ENCODE assay signal across 7 mouse cellular contexts in genomic region chr3:41565410-41565823, GRCm38 (mm10). TPM values are rescaled to one million over a fixed set of nuclear protein-coding genes. Genes with fewer than 3 reads are reported as not detected.
DNase-seq lines count a peak whose midpoint lies in the region; ATAC-seq lines count a peak whose summit lies in the region.

No protein-coding gene starts in this region.

- no peaks in the 10 kb centered on the region for H3K36me3 ChIP-seq in embryonic facial prominence, embryonic 10.5 days (replicated peaks)
- no peaks in the 10 kb centered on the region for H3K36me3 ChIP-seq in limb, embryonic 11.5 days (ENCODE audit: control insufficient read depth, insufficient read depth, low read length)
- no peaks in the 10 kb centered on the region for H3K36me3 ChIP-seq in midbrain, embryonic 13.5 days

- under 1% methylated on average over 60 of the region's 61 CpGs for WGBS in embryonic facial prominence, embryonic 10.5 days
- 0% methylated on average over 31 of the region's 61 CpGs for WGBS in limb, embryonic 11.5 days
- 0% methylated on average over 46 of the region's 61 CpGs for WGBS in midbrain, embryonic 13.5 days

- H3K9ac ChIP-seq in limb, embryonic 11.5 days (ENCODE audit: low read length), result peak overlapping the region; percentile 87
- peak overlapping the region; percentile 92 for H3K9ac ChIP-seq in midbrain, embryonic 13.5 days (replicated peaks)

- peak overlapping the region; percentile 80 for H3K4me3 ChIP-seq in embryonic facial prominence, embryonic 10.5 days
- peak overlapping the region; percentile 66 for H3K4me3 ChIP-seq in limb, embryonic 11.5 days (ENCODE audit: low read depth, low read length)
- H3K4me3 ChIP-seq in midbrain, embryonic 13.5 days (replicated peaks), result peak overlapping the region; percentile 75

- no peaks in the 10 kb centered on the region for H3K9me3 ChIP-seq in embryonic facial prominence, embryonic 10.5 days
- no peaks in the 10 kb centered on the region for H3K9me3 ChIP-seq in limb, embryonic 11.5 days (ENCODE audit: control insufficient read depth, low read length)
- H3K9me3 ChIP-seq in midbrain, embryonic 13.5 days, result no peaks in the 10 kb centered on the region

- peak; percentile 48 for ATAC-seq in limb, embryonic 11.5 days (ENCODE audit: insufficient number of reproducible peaks, low FRiP score, low TSS enrichment, low read depth)
- ATAC-seq in midbrain, embryonic 13.5 days, result peak; percentile 76

- H3K27ac ChIP-seq in embryonic facial prominence, embryonic 10.5 days (replicated peaks), result peak overlapping the region; percentile 95
- peak overlapping the region; percentile 89 for H3K27ac ChIP-seq in limb, embryonic 11.5 days (replicated peaks; ENCODE audit: low read depth, low read length)
- H3K27ac ChIP-seq in midbrain, embryonic 13.5 days, result peak overlapping the region; percentile 97

- H3K4me2 ChIP-seq in limb, embryonic 11.5 days (ENCODE audit: low read depth, severe bottlenecking), result peak overlapping the region; percentile 94
- H3K4me2 ChIP-seq in midbrain, embryonic 13.5 days (replicated peaks), result peak overlapping the region; percentile 88

- H3K27me3 ChIP-seq in embryonic facial prominence, embryonic 10.5 days (replicated peaks; ENCODE audit: low read depth, poor library complexity, severe bottlenecking), result 0 out of 2 replicates have a peak, but pooled peaks cover 5% of the 10 kb centered on the region
- H3K27me3 ChIP-seq in limb, embryonic 11.5 days (ENCODE audit: control insufficient read depth, insufficient read depth, low read length), result no peaks in the 10 kb centered on the region
- 0 out of 2 replicates have a peak, but pooled peaks cover 3% of the 10 kb centered on the region for H3K27me3 ChIP-seq in midbrain, embryonic 13.5 days

- peaks cover 32% of the 10 kb centered on the region for H3K4me1 ChIP-seq in embryonic facial prominence, embryonic 10.5 days
- H3K4me1 ChIP-seq in limb, embryonic 11.5 days (ENCODE audit: control insufficient read depth, insufficient read depth, low read length), result peaks cover 5% of the 10 kb centered on the region; the same call in 1 of the 2 replicates
- peaks cover 16% of the 10 kb centered on the region for H3K4me1 ChIP-seq in midbrain, embryonic 13.5 days (replicated peaks)

- DNase-seq in adrenal gland, postnatal 10 days, result peak; percentile 92
- DNase-seq in embryonic facial prominence, embryonic 10.5 days (ENCODE audit: low spot score), result peak; percentile 89
- DNase-seq in heart, adult 11 months, result peak; percentile 99
- peak; percentile 86 for DNase-seq in kidney, adult 18-20 months
- DNase-seq in limb, embryonic 11.5 days (ENCODE audit: low spot score), result peak; percentile 83
- DNase-seq in spleen, adult 12 weeks (ENCODE audit: low spot score), result peak; percentile 78

RNA-seq across cellular contexts. Expression of gene Jade1, which starts 9.9 kb away (rescaled TPM):
- 10 to 100 TPM; 43.5 to 51.6 TPM for total RNA-seq in adrenal gland, postnatal 10 days (2021)
- polyA plus RNA-seq in embryonic facial prominence, embryonic 10.5 days (2016; fragmentation: Nextera tagmentation; extraction: Ambion mirVana), result 15.5 and 18.8 TPM in 2 replicates
- polyA plus RNA-seq in limb, embryonic 11.5 days (2014; fragmentation: Nextera tagmentation; extraction: Ambion mirVana), result 13.7 and 13.8 TPM in 2 replicates
- 10.5 and 13.2 TPM in 2 replicates for polyA plus RNA-seq in midbrain, embryonic 13.5 days (2015; fragmentation: Nextera tagmentation; extraction: Ambion mirVana)

Comparison
In these comparisons a context has a peak if more than half of its experiments do, and no peak if none do; other contexts are left out.
1. Peak in every context shown above with its lines: DNase-seq, ATAC-seq, H3K4me3 ChIP-seq and H3K27ac ChIP-seq.